Mouse (Mus musculus) intestine, embryonic 15.5 days (tissue): ENCODE data around the gene Rspry1. TPM values are rescaled to one million over a fixed set of nuclear protein-coding genes. Genes with fewer than 3 reads are reported as not detected.

ENCODE experiments used
- ATAC-seq: fragments of 200-750 bp; cut with Nextera tagmentation; 2 replicates; pipeline ENCODE4 v1.8.0; 2017; ENCODE audit warnings: moderate TSS enrichment, moderate library complexity
- H3K27ac ChIP-seq: fragments of 300-500 bp; sonication (generic); 2 replicates; pipeline ENCODE4 v1.5.1; 2015; ENCODE audit warnings: mild to moderate bottlenecking, inconsistent platforms
- H3K27me3 ChIP-seq: fragments of 300-500 bp; sonication (generic); replicated peaks from 2 replicates; pipeline ENCODE4 v1.6.1; 2015; ENCODE audit warnings: inconsistent platforms
- H3K36me3 ChIP-seq: fragments of 300-500 bp; sonication (generic); 2 replicates; pipeline ENCODE4 v1.6.1; 2015; ENCODE audit warnings: inconsistent platforms
- H3K4me1 ChIP-seq: fragments of 300-500 bp; sonication (generic); replicated peaks from 2 replicates; pipeline ENCODE4 v1.6.1; 2015; ENCODE audit warnings: inconsistent platforms
- H3K4me2 ChIP-seq: fragments of 300-500 bp; sonication (generic); replicated peaks from 2 replicates; pipeline ENCODE4 v1.6.1; 2015; ENCODE audit warnings: mild to moderate bottlenecking, inconsistent platforms
- H3K4me3 ChIP-seq: fragments of 300-500 bp; sonication (generic); replicated peaks from 2 replicates; pipeline ENCODE4 v1.5.1; 2015; ENCODE audit warnings: inconsistent platforms
- H3K9ac ChIP-seq: fragments of 300-500 bp; sonication (generic); 2 replicates; pipeline ENCODE4 v1.6.1; 2015; ENCODE audit warnings: inconsistent platforms
- H3K9me3 ChIP-seq: fragments of 300-500 bp; sonication (generic); 2 replicates; pipeline ENCODE4 v1.6.1; 2016; ENCODE audit warnings: inconsistent platforms
- WGBS: fragments of 180-500 bp; shearing (Covaris S2); methylation state at CpG from one replicate; pipeline ENCODE4 v1.1.7; 2015; 5-methylcytosine and 5-hydroxymethylcytosine counted together
- polyA plus RNA-seq: library from polyadenylated mRNA; unstranded; fragments of >200 nt; fragmentation: Nextera tagmentation; extraction: Ambion mirVana; gene quantifications from 2 replicates; pipeline ENCODE4 v1.2.1, GENCODE M21; 2015

Rspry1 gene
- polyA plus RNA-seq, 1 experiment from 2014 or later = 28.3 TPM

GRCm38 (mm10) chr8:94696566-94696965 is 94.8 kb downstream of the Rspry1 start:
- Histone ChIP-seq H3K4me3 (peak overlapping the region; percentile 54; the same call in 1 of the 2 replicates), H3K4me2 (peak overlapping the region; percentile 92), H3K36me3 (no peaks in the 10 kb centered on the region), H3K4me1 (peaks cover 15% of the 10 kb centered on the region), H3K9ac (no peak overlapping the region; the same call in 1 of the 2 replicates), H3K9me3 (no peaks in the 10 kb centered on the region), H3K27me3 (peaks cover 24% of the 10 kb centered on the region), H3K27ac (no peak overlapping the region)
- 51% methylated on average over 3 of the region's 3 CpGs for WGBS
- no peak for ATAC-seq

GRCm38 (mm10) chr8:94697956-94698355 is 96.2 kb downstream of the Rspry1 start:
- H3K4me3 ChIP-seq = no peak overlapping the region
- H3K9ac ChIP-seq = no peak overlapping the region
- no peak overlapping the region for H3K4me2 ChIP-seq
- no peak overlapping the region for H3K27ac ChIP-seq
- H3K27me3 ChIP-seq = peaks cover 24% of the 10 kb centered on the region
- no peak for ATAC-seq
- H3K4me1 ChIP-seq = peaks cover 10% of the 10 kb centered on the region; the same call in 1 of the 2 replicates
- H3K9me3 ChIP-seq = no peaks in the 10 kb centered on the region
- WGBS = 85% methylated on average over 6 of the region's 6 CpGs
- H3K36me3 ChIP-seq = no peaks in the 10 kb centered on the region

- H3K9me3 ChIP-seq = no peaks in the 10 kb centered on the region
- no peak overlapping the region for H3K9ac ChIP-seq
- no peak overlapping the region for H3K4me2 ChIP-seq
- no peak for ATAC-seq
- H3K27me3 ChIP-seq = peaks cover 22% of the 10 kb centered on the region
- H3K36me3 ChIP-seq = no peaks in the 10 kb centered on the region
- H3K4me1 ChIP-seq = peaks cover 10% of the 10 kb centered on the region; the same call in 1 of the 2 replicates
- WGBS = 75% methylated on average over 16 of the region's 16 CpGs
- H3K4me3 ChIP-seq = no peak overlapping the region
- H3K27ac ChIP-seq = no peak overlapping the region
Observed at GRCm38 (mm10) chr8:94699366-94699765, 97.6 kb downstream of the Rspry1 start.

GRCm38 (mm10) chr8:94700421-94700935 is 98.7 kb downstream of the Rspry1 start:
- no peak overlapping the region for H3K4me2 ChIP-seq
- H3K27ac ChIP-seq = no peak overlapping the region
- H3K9ac ChIP-seq = no peak overlapping the region
- WGBS = 78% methylated on average over 4 of the region's 4 CpGs
- no peak for ATAC-seq
- H3K27me3 ChIP-seq = peaks cover 13% of the 10 kb centered on the region
- H3K4me1 ChIP-seq = peaks cover 6% of the 10 kb centered on the region; the same call in 1 of the 2 replicates
- no peaks in the 10 kb centered on the region for H3K9me3 ChIP-seq
- no peaks in the 10 kb centered on the region for H3K36me3 ChIP-seq
- H3K4me3 ChIP-seq = no peak overlapping the region

GRCm38 (mm10) chr8:94702156-94702555 is 100.4 kb downstream of the Rspry1 start:
- WGBS = 70% methylated on average over 3 of the region's 3 CpGs
- Histone ChIP-seq H3K4me1 (no peaks in the 10 kb centered on the region), H3K9me3 (no peaks in the 10 kb centered on the region)

GRCm38 (mm10) chr8:94702844-94703813 is 101.4 kb downstream of the Rspry1 start:
- peak overlapping the region; percentile 61 for H3K4me2 ChIP-seq
- no peaks in the 10 kb centered on the region for H3K36me3 ChIP-seq
- H3K27me3 ChIP-seq = no peaks in the 10 kb centered on the region
- no peak overlapping the region for H3K27ac ChIP-seq
- H3K9me3 ChIP-seq = no peaks in the 10 kb centered on the region
- WGBS = under 1% methylated on average over 35 of the region's 35 CpGs
- H3K4me1 ChIP-seq = no peaks in the 10 kb centered on the region
- peak overlapping the region; percentile 49 for H3K4me3 ChIP-seq
- peak overlapping the region; percentile 36 for H3K9ac ChIP-seq
- peak; percentile 90 for ATAC-seq

More at GRCm38 (mm10) chr8:94702156-94702555, 100.4 kb downstream of the Rspry1 start:
- peaks cover 1% of the 10 kb centered on the region for H3K27me3 ChIP-seq
- no peak overlapping the region for H3K27ac ChIP-seq
- H3K36me3 ChIP-seq = no peaks in the 10 kb centered on the region
- H3K9ac ChIP-seq = no peak overlapping the region
- ATAC-seq = no peak
- no peak overlapping the region for H3K4me2 ChIP-seq
- H3K4me3 ChIP-seq = no peak overlapping the region

GRCm38 (mm10) chr8:94703972-94704668 is 102.4 kb downstream of the Rspry1 start:
- Histone ChIP-seq H3K4me1 (no peaks in the 10 kb centered on the region), H3K9ac (peak overlapping the region; percentile 50; the same call in 1 of the 2 replicates), H3K27me3 (no peaks in the 10 kb centered on the region), H3K9me3 (no peaks in the 10 kb centered on the region), H3K36me3 (no peaks in the 10 kb centered on the region), H3K4me2 (peak overlapping the region; percentile 81), H3K4me3 (peak overlapping the region; percentile 49), H3K27ac (no peak overlapping the region)
- WGBS = under 1% methylated on average over 35 of the region's 35 CpGs
- ATAC-seq = peak; percentile 92

GRCm38 (mm10) chr8:94704669-94704984 is 102.9 kb downstream of the Rspry1 start:
- H3K36me3 ChIP-seq = no peaks in the 10 kb centered on the region
- H3K9ac ChIP-seq = peak overlapping the region; percentile 50; the same call in 1 of the 2 replicates
- no peaks in the 10 kb centered on the region for H3K27me3 ChIP-seq
- peak overlapping the region; percentile 81 for H3K4me2 ChIP-seq
- no peaks in the 10 kb centered on the region for H3K4me1 ChIP-seq
- ATAC-seq = no peak
- no peaks in the 10 kb centered on the region for H3K9me3 ChIP-seq
- WGBS = 17% methylated on average over 9 of the region's 9 CpGs
- H3K27ac ChIP-seq = no peak overlapping the region
- peak overlapping the region; percentile 43 for H3K4me3 ChIP-seq

- no peak for ATAC-seq
- Histone ChIP-seq H3K9me3 (no peaks in the 10 kb centered on the region), H3K4me1 (no peaks in the 10 kb centered on the region), H3K27me3 (no peaks in the 10 kb centered on the region), H3K36me3 (no peaks in the 10 kb centered on the region), H3K27ac (no peak overlapping the region), H3K4me2 (no peak overlapping the region), H3K9ac (no peak overlapping the region), H3K4me3 (no peak overlapping the region)
- 79% methylated on average over 10 of the region's 10 CpGs for WGBS
Observed at GRCm38 (mm10) chr8:94705581-94706245, 104.0 kb downstream of the Rspry1 start.

- Histone ChIP-seq H3K36me3 (no peaks in the 10 kb centered on the region), H3K4me2 (no peak overlapping the region), H3K27me3 (no peaks in the 10 kb centered on the region), H3K4me3 (no peak overlapping the region), H3K9me3 (no peaks in the 10 kb centered on the region), H3K9ac (no peak overlapping the region), H3K4me1 (no peaks in the 10 kb centered on the region), H3K27ac (no peak overlapping the region)
- no peak for ATAC-seq
- 70% methylated on average over 9 of the region's 9 CpGs for WGBS
Observed at GRCm38 (mm10) chr8:94706732-94707395, 105.1 kb downstream of the Rspry1 start.
